Mouse (Mus musculus) spleen, adult 18-20 months (tissue): ENCODE data around the gene Whrn.

Experiments
- DNase-seq, 2 experiments: peaks; one replicate each; pipeline ENCODE4 v3.0.0; 2022; ENCODE audit warnings: mixed read lengths in 2 of 2

Whrn gene

GRCm38 (mm10) chr4:63495915-63496278 lies at the start of gene Whrn:
Whrn (minus strand) TSS chr4:63495991.
- DNase-seq: peak; percentile 64 to 65

- no peak for DNase-seq
Observed at GRCm38 (mm10) chr4:63545231-63545958, 49.6 kb upstream of the Whrn start.

DNA sequence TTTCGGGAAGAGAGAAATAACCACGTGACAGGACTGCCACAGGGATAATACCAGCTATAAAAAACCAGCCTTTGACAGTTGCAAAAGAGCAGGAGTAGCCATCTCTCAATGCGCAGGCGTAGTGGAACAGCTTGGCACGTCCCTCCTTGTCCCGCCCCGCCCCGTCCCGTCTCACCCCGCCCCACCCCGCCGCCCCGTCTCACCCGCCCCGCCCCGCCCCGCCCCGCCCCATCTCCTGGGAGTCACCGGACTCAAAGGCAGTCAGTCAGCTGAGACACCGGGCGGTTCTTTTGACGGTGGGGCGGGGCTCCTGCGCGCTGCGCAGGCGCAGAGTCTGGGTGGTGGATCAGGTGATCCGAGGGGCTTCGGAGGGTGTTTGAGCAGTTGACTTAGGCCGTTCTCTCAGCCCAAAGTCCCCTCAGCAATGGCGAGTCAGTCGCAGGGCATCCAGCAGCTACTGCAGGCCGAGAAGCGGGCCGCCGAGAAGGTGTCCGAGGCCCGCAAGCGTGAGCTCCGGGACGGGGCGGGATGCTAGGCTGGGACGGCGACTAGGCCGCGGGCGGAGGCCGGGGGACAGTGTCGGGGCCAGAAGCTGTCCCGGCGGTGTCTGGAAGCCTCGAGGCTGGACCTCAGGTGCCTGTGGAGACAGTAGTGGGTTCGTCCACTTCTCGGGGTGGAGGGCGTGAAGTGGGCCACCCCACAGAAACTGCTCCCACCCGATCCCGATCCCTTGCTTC lies 48.9 kb upstream of the Whrn start, which contains the start of gene Atp6v1g1:
TSS of gene Atp6v1g1 (plus strand) at position 279 of the 737 bp plus-strand sequence.
- DNase-seq: peak; percentile 92 to 93

GRCm38 (mm10) chr4:63543746-63544493 lies 48.1 kb upstream of the Whrn start:
- DNase-seq: peak in 1 of 2 experiments; percentile 44

GRCm38 (mm10) chr4:63542209-63542608 lies 46.4 kb upstream of the Whrn start:
- DNase-seq: no peak

- no peak for DNase-seq
Observed at GRCm38 (mm10) chr4:63537602-63538001, 41.8 kb upstream of the Whrn start.

DNA sequence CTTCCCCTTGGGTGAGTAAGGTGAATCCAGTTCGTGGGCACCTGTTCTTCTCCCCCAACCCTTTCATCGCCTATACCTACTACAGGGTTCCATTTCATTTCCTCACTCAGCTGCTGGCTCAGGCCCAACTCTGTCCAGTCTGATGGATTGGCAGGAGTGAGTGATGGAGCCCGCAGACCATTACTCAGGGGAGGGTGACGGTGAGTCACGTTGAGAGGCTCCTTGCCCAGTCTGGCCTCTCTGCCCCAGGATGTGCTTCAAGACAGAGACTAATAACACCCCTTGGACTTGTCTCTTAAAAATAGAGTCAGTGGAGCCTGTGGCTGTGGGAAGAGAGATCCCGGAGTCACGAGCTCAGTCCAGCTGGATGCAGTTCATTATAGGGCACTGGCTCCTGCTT lies 34.6 kb upstream of the Whrn start:
- no peak for DNase-seq

- DNase-seq: no peak
Observed at GRCm38 (mm10) chr4:63528946-63529345, 33.2 kb upstream of the Whrn start.

DNA sequence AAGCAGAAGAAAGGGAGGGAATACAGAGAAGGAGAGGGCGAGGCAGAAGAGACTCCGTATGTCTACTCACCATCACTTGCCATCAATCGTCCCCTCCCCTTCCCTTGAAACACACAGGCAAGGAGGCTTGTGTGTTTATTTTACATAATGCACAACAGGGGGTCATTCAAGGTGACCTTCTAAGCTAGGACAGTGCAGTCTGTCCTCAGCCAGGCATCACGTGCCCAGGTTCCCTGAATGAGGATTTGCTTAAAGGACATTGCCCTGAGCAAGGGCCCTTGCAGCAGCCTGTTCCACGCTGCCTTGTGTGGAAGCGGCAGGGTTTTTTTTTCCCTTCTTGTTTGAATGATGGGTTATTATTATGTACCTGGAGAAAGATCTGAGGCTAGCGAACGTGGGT lies 29.7 kb upstream of the Whrn start:
- DNase-seq: no peak

DNA sequence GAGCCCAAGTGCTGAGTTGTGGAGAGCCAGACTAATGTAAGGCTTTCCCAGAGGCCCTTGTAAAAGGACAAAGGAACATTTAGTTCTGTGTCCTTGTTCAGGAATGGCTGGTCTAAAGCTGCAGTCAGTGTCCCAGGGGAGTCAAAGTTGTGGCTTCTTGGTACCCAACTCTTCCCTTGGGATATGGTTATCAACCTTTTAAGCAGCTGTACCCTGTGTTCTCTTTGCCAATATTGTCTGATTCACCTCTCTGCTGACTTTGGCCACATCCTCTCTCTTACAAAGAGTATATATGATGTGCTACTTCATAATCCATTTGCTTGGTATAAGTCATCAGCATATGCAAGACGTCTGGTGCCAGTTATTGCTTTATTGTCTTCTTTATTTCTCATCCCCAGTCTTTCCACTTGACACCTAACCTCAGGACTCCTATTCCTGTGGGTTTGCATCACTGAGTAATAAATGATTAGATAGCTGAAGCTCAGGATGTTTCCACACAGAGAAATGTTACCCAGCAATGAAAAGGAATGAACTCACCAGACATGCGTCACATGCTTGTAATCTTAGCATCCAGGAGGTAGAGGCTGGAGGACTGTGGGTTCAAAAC lies 26.1 kb upstream of the Whrn start:
- DNase-seq: no peak

- DNase-seq: no peak
Observed at GRCm38 (mm10) chr4:63515021-63515420, 19.2 kb upstream of the Whrn start.

GRCm38 (mm10) chr4:63514454-63514984 lies 18.7 kb upstream of the Whrn start:
- DNase-seq: no peak

GRCm38 (mm10) chr4:63512921-63513320 lies 17.1 kb upstream of the Whrn start:
- DNase-seq: no peak

DNA sequence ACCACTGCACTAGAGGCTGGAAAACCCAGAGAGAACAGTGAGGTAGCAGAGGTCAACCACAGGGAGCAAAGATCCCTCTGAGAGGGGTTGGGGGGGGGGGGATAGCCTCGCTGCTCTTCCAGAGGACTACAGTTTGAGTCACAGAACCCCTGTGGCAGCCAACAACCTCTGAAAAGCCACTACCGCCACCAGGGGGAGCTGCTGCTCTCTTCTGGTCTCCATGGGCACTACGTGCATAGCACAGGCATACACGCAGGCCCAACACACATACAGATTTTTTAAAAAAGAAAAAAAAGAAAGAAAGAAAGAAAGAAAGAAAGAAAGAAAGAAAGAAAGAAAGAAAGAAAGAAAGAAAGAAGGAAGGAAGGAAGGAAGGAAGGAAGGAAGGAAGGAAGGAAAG lies 12.4 kb upstream of the Whrn start:
- peak; percentile 69 to 88 for DNase-seq

DNA sequence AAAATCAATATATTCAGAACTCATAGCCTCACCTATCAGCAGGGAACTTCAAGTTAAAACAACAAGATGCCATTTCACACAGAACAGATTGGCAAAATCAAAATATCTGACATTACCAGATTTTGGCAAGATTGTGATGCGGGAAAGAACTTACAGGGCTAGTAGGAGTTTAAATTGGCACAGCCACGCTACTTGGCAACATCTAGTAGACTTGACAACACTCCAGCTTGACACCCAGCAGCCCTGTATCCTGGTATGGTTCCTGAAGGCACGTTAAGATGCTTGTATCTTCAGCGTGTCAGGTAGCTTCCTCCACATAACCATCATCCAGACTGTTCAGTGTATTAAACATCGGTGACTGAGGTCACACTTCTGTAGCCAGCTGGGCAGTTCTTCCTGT lies 11.7 kb upstream of the Whrn start:
- no peak for DNase-seq

GRCm38 (mm10) chr4:63503949-63504348 lies 8.2 kb upstream of the Whrn start:
- no peak for DNase-seq

- DNase-seq: no peak
Observed at GRCm38 (mm10) chr4:63501050-63501449, 5.3 kb upstream of the Whrn start.

DNA sequence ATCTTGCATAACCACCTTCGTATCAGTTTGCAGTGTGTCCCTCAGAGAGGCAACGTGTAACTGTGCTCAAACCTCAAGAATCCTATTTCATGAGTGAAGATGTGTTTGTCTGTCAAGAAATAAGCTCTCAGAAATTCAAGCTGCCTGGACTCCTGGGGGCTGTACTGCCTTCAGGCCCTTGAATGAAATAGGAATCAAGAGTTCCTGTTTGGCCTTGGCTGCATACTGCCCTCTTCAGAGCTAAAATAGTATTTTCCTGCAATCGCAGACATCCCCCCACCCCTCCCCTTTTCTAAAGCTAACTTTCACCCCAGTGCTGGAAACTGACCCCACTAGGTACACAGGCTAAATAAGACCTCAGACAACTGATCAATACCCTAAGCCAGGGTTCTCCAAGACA lies 2.6 kb upstream of the Whrn start:
- DNase-seq: no peak

GRCm38 (mm10) chr4:63496312-63496711 lies 521 bp upstream of the Whrn start:
- DNase-seq: no peak

DNA sequence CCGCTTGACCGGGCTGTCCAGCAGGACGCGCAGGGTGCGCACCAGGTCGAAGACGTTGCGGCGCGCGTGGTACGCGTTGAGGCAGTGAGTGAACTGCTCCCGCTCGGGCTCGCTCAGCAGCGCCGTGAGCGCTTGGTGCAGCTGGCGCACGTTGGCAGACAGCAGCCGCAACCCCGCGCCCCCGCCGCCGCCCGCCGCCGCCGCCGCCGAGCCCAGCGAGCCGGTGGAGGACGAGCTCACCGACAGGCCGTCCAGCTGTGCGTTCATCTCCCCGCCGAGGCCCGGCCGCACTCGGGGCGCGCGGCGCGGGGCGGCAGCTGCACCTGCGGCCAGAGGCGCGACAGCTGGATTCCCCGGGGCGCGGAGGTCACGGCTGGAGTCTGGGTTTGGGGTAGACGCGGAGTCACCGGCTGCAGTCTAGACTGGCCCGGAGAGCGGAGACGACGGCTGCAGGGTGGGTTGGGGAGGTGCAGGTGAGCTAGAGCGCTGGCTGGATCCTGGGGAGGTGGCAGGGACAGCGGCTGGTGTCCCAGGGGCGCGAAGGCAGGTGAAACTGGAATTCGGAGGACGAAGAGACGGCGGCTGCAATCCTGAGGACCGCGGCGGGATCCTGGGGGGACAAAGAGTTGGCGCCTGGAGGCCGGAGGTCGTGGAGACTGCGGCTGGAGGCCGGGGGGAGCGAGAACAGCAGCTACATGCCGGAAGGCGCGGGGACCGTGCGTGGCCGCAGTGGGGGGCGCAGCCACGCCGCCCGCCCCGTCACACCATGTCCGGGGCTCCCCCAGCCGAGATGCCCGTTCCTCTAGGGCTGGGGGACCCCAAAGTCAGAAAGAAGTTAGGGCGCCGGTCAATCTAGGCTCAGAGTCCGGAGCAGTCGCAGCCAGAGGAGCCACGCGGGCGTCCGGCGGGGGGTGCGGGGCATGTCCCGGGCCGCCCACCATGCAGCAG lies 550 bp downstream of the Whrn start:
- DNase-seq: peak; percentile 33 to 61

DNA sequence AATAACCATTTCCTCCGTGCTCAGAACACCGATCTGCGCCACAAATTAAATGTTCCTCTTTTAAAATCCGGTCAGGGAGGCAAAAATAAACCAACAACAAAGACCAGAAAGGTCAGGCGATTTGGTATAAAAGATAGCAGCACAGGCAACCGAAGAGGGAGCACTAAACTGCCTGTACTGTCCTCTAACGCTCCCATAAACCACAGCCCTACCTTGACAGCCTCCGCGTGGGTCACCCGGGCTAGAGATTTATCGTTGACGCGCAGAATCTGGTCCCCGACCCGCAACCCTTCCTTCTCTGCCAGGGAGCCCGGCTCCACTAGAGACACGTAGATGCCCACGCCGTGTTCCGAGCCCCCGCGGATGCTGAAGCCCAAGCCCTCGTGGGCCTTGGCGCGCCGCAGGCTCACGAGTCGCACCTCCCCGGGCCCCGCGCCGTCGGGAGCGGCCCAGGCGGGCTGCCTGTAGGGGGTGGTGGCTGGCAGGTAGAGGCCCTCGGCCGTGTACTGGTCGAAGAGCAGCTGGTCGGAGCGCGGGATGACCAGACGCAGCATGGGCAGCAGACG lies 1.3 kb downstream of the Whrn start:
- DNase-seq: no peak
